Mouse (Mus musculus): ENCODE data around the gene Fgfr2. TPM values are rescaled to one million over a fixed set of nuclear protein-coding genes. Genes with fewer than 3 reads are reported as not detected.

The Fgfr2 gene
- polyA plus RNA-seq, 1 experiment, result 0.17 TPM

GRCm38 (mm10) chr7:131477140-131477539, 1646.0 kb downstream of the Fgfr2 start:
- no peak overlapping the region for H3K4me2 ChIP-seq (ENCODE audit: low read depth)
- H3K79me2 ChIP-seq (ENCODE audit: control insufficient read depth, insufficient read depth), result no peaks in the 10 kb centered on the region
- H3K36me3 ChIP-seq (ENCODE audit: control insufficient read depth, insufficient read depth), result no peaks in the 10 kb centered on the region
- TF ChIP-seq TCF3 (IDR thresholded peaks at IDR 0.05; ENCODE audit: insufficient read length, low read depth), result no peak
- no peak for TF ChIP-seq USF1 (IDR thresholded peaks at IDR 0.05; ENCODE audit: low read depth)
- no peak for TF ChIP-seq SRF (IDR thresholded peaks at IDR 0.05; ENCODE audit: control insufficient read depth, insufficient read length, low read depth)
- TF ChIP-seq E2F4 (IDR thresholded peaks at IDR 0.05; ENCODE audit: insufficient read depth), result no peak
- no peak for TF ChIP-seq MYOD1 (IDR thresholded peaks at IDR 0.05; ENCODE audit: control insufficient read depth in 1 of 3, insufficient read length in 2 of 3, low read depth in 2 of 3)
- TF ChIP-seq CEBPB (IDR thresholded peaks at IDR 0.05; ENCODE audit: insufficient read depth, poor library complexity, severe bottlenecking), result no peak
- no peak for TF ChIP-seq MAX (IDR thresholded peaks at IDR 0.05; ENCODE audit: low read depth)
- no peak for TF ChIP-seq REST (IDR thresholded peaks at IDR 0.05; ENCODE audit: insufficient read depth, insufficient read length)
- TF ChIP-seq POLR2AphosphoS2 (IDR thresholded peaks at IDR 0.05; ENCODE audit: insufficient read length, low read depth), result no peak
- no peak for TF ChIP-seq POLR2A (IDR thresholded peaks at IDR 0.05; ENCODE audit: insufficient read length, low read depth)
- H3ac ChIP-seq (ENCODE audit: control insufficient read depth, insufficient read length), result no peak overlapping the region
- H3K27me3 ChIP-seq (ENCODE audit: control insufficient read depth, insufficient read depth, insufficient read length), result peaks cover 35% of the 10 kb centered on the region
- no peak overlapping the region for H3K4me3 ChIP-seq

DNA sequence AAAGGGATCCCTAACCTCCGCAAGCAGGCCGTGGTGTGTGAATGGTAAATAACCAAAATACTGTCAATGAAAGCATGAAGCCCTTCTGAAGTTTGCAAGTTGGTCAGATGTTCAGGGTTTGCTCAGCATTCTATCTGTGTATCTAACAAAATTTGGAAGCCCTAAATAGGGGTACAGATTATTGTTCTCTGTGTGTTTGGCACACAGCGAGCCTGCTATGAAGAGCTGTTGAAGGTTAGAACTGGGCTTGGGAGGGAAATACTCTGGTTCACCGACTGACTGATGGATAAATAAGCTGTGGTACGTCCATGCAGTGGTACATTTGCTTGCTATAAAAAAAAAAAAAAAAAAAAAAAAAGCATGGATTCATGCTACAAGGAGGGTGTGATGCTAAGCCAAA, 1651.6 kb downstream of the Fgfr2 start:
- Histone ChIP-seq H3K4me3 (no peak overlapping the region), H3ac (ENCODE audit: control insufficient read depth, insufficient read length) (no peak overlapping the region), H3K36me3 (ENCODE audit: control insufficient read depth, insufficient read depth) (no peaks in the 10 kb centered on the region), H3K4me2 (ENCODE audit: low read depth) (no peak overlapping the region), H3K27me3 (ENCODE audit: control insufficient read depth, insufficient read depth, insufficient read length) (peaks cover 18% of the 10 kb centered on the region), H3K79me2 (ENCODE audit: control insufficient read depth, insufficient read depth) (no peaks in the 10 kb centered on the region)
- TF ChIP-seq TCF3 (IDR thresholded peaks at IDR 0.05; ENCODE audit: insufficient read length, low read depth) (no peak), E2F4 (IDR thresholded peaks at IDR 0.05; ENCODE audit: insufficient read depth) (no peak), TCF12 (IDR thresholded peaks at IDR 0.05; ENCODE audit: insufficient read depth, poor library complexity, severe bottlenecking) (no peak), MAX (IDR thresholded peaks at IDR 0.05; ENCODE audit: low read depth) (no peak), MYOG (IDR thresholded peaks at IDR 0.05; ENCODE audit: control insufficient read depth in 1 of 3, insufficient read depth in 1 of 3, insufficient read length in 2 of 3, low read depth in 2 of 3) (no peak), POLR2AphosphoS2 (IDR thresholded peaks at IDR 0.05; ENCODE audit: insufficient read length, low read depth) (no peak)

DNA sequence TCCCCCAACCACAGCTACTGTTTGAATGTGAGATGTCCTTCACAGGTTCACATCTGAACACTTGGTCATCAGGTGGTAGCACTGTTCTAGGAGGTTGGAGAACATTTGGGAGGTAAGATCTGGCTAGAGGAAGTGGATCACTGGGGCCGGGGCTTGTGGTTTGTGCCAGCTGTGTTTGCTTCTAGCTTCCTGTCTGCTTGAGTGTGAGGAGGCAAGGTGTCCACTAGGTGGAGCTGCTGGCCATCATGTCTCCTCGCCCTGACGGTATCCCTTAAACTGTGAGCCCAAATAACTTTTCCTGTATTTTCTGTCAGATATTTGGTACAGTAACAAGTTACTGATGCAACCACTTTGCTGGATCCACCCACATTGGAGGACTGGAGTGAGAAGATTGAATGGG, 1653.6 kb downstream of the Fgfr2 start:
- H3K27me3 ChIP-seq (ENCODE audit: control insufficient read depth, insufficient read depth, insufficient read length), result peaks cover 14% of the 10 kb centered on the region
- no peaks in the 10 kb centered on the region for H3K36me3 ChIP-seq (ENCODE audit: control insufficient read depth, insufficient read depth)
- no peak overlapping the region for H3K4me2 ChIP-seq (ENCODE audit: low read depth)
- no peak overlapping the region for H3K4me3 ChIP-seq
- TF ChIP-seq REST (IDR thresholded peaks at IDR 0.05; ENCODE audit: insufficient read depth, insufficient read length), result no peak
- TF ChIP-seq MYOG (IDR thresholded peaks at IDR 0.05; ENCODE audit: control insufficient read depth in 1 of 3, insufficient read depth in 1 of 3, insufficient read length in 2 of 3, low read depth in 2 of 3), result no peak
- no peak for TF ChIP-seq SRF (IDR thresholded peaks at IDR 0.05; ENCODE audit: control insufficient read depth, insufficient read length, low read depth)
- TF ChIP-seq USF1 (IDR thresholded peaks at IDR 0.05; ENCODE audit: low read depth), result no peak
- TF ChIP-seq TCF12 (IDR thresholded peaks at IDR 0.05; ENCODE audit: insufficient read depth, poor library complexity, severe bottlenecking), result no peak
- TF ChIP-seq TCF3 (IDR thresholded peaks at IDR 0.05; ENCODE audit: insufficient read length, low read depth), result no peak
- no peak for TF ChIP-seq MYOD1 (IDR thresholded peaks at IDR 0.05; ENCODE audit: control insufficient read depth in 1 of 3, insufficient read length in 2 of 3, low read depth in 2 of 3)
- no peak for TF ChIP-seq POLR2AphosphoS2 (IDR thresholded peaks at IDR 0.05; ENCODE audit: insufficient read length, low read depth)
- no peak for TF ChIP-seq E2F4 (IDR thresholded peaks at IDR 0.05; ENCODE audit: insufficient read depth)
- H3K79me2 ChIP-seq (ENCODE audit: control insufficient read depth, insufficient read depth), result no peaks in the 10 kb centered on the region
- no peak overlapping the region for H3ac ChIP-seq (ENCODE audit: control insufficient read depth, insufficient read length)

GRCm38 (mm10) chr7:131467312-131467711, 1655.8 kb downstream of the Fgfr2 start:
- TF ChIP-seq E2F4 (IDR thresholded peaks at IDR 0.05; ENCODE audit: insufficient read depth), result no peak
- TF ChIP-seq POLR2A (IDR thresholded peaks at IDR 0.05; ENCODE audit: insufficient read length, low read depth), result no peak
- TF ChIP-seq MAX (IDR thresholded peaks at IDR 0.05; ENCODE audit: low read depth), result no peak
- no peak for TF ChIP-seq TCF12 (IDR thresholded peaks at IDR 0.05; ENCODE audit: insufficient read depth, poor library complexity, severe bottlenecking)
- no peak for TF ChIP-seq TCF3 (IDR thresholded peaks at IDR 0.05; ENCODE audit: insufficient read length, low read depth)
- no peak for TF ChIP-seq SRF (IDR thresholded peaks at IDR 0.05; ENCODE audit: control insufficient read depth, insufficient read length, low read depth)
- no peak for TF ChIP-seq MYOG (IDR thresholded peaks at IDR 0.05; ENCODE audit: control insufficient read depth in 1 of 3, insufficient read depth in 1 of 3, insufficient read length in 2 of 3, low read depth in 2 of 3)
- no peak for TF ChIP-seq USF1 (IDR thresholded peaks at IDR 0.05; ENCODE audit: low read depth)
- no peak for TF ChIP-seq REST (IDR thresholded peaks at IDR 0.05; ENCODE audit: insufficient read depth, insufficient read length)
- no peak for TF ChIP-seq POLR2AphosphoS2 (IDR thresholded peaks at IDR 0.05; ENCODE audit: insufficient read length, low read depth)
- TF ChIP-seq MYOD1 (IDR thresholded peaks at IDR 0.05; ENCODE audit: control insufficient read depth in 1 of 3, insufficient read length in 2 of 3, low read depth in 2 of 3), result no peak
- no peak for TF ChIP-seq CEBPB (IDR thresholded peaks at IDR 0.05; ENCODE audit: insufficient read depth, poor library complexity, severe bottlenecking)
- Histone ChIP-seq H3ac (ENCODE audit: control insufficient read depth, insufficient read length) (no peak overlapping the region), H3K4me2 (ENCODE audit: low read depth) (no peak overlapping the region), H3K36me3 (ENCODE audit: control insufficient read depth, insufficient read depth) (no peaks in the 10 kb centered on the region), H3K27me3 (ENCODE audit: control insufficient read depth, insufficient read depth, insufficient read length) (peaks cover 21% of the 10 kb centered on the region), H3K4me3 (no peak overlapping the region), H3K79me2 (ENCODE audit: control insufficient read depth, insufficient read depth) (no peaks in the 10 kb centered on the region)

GRCm38 (mm10) chr7:131465735-131466134, 1657.4 kb downstream of the Fgfr2 start:
- no peak for TF ChIP-seq MYOD1 (IDR thresholded peaks at IDR 0.05; ENCODE audit: control insufficient read depth in 1 of 3, insufficient read length in 2 of 3, low read depth in 2 of 3)
- TF ChIP-seq E2F4 (IDR thresholded peaks at IDR 0.05; ENCODE audit: insufficient read depth), result no peak
- no peak for TF ChIP-seq MAX (IDR thresholded peaks at IDR 0.05; ENCODE audit: low read depth)
- no peak for TF ChIP-seq TCF12 (IDR thresholded peaks at IDR 0.05; ENCODE audit: insufficient read depth, poor library complexity, severe bottlenecking)
- TF ChIP-seq SRF (IDR thresholded peaks at IDR 0.05; ENCODE audit: control insufficient read depth, insufficient read length, low read depth), result no peak
- TF ChIP-seq TCF3 (IDR thresholded peaks at IDR 0.05; ENCODE audit: insufficient read length, low read depth), result no peak
- no peak for TF ChIP-seq POLR2AphosphoS2 (IDR thresholded peaks at IDR 0.05; ENCODE audit: insufficient read length, low read depth)
- no peak for TF ChIP-seq USF1 (IDR thresholded peaks at IDR 0.05; ENCODE audit: low read depth)
- TF ChIP-seq CEBPB (IDR thresholded peaks at IDR 0.05; ENCODE audit: insufficient read depth, poor library complexity, severe bottlenecking), result no peak
- no peak for TF ChIP-seq REST (IDR thresholded peaks at IDR 0.05; ENCODE audit: insufficient read depth, insufficient read length)
- no peak for TF ChIP-seq MYOG (IDR thresholded peaks at IDR 0.05; ENCODE audit: control insufficient read depth in 1 of 3, insufficient read depth in 1 of 3, insufficient read length in 2 of 3, low read depth in 2 of 3)
- no peak for TF ChIP-seq POLR2A (IDR thresholded peaks at IDR 0.05; ENCODE audit: insufficient read length, low read depth)

More at GRCm38 (mm10) chr7:131465735-131466134, 1657.4 kb downstream of the Fgfr2 start:
- H3K27me3 ChIP-seq (ENCODE audit: control insufficient read depth, insufficient read depth, insufficient read length), result peaks cover 21% of the 10 kb centered on the region
- no peaks in the 10 kb centered on the region for H3K79me2 ChIP-seq (ENCODE audit: control insufficient read depth, insufficient read depth)
- no peak overlapping the region for H3K4me2 ChIP-seq (ENCODE audit: low read depth)
- no peak overlapping the region for H3ac ChIP-seq (ENCODE audit: control insufficient read depth, insufficient read length)
- no peaks in the 10 kb centered on the region for H3K36me3 ChIP-seq (ENCODE audit: control insufficient read depth, insufficient read depth)
- H3K4me3 ChIP-seq, result no peak overlapping the region
